Mouse (Mus musculus): Measurements from ENCODE around the gene Ezh1.

Gene Ezh1

DNA sequence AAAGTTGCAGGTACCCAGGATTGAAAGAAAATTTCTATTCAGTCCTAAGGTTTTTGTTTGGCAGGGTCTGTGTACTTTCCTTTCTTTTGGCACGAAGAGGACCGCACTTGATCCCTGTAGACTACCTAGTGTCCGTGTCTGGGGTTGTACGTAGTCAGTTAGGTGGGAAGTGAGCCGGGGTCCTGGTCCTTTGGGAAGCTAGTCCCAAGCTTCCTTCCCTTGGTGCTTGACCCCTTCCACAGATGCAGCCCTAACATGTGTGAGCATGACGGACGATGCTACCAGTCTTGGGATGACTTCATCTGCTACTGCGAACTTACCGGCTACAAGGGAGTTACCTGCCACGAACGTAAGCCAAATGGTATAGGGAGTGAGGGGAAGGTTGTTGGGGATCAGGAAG lies 44.3 kb downstream of the Ezh1 start:
- DNase-seq (ENCODE audit: low read depth, low spot score) = no peak

DNA sequence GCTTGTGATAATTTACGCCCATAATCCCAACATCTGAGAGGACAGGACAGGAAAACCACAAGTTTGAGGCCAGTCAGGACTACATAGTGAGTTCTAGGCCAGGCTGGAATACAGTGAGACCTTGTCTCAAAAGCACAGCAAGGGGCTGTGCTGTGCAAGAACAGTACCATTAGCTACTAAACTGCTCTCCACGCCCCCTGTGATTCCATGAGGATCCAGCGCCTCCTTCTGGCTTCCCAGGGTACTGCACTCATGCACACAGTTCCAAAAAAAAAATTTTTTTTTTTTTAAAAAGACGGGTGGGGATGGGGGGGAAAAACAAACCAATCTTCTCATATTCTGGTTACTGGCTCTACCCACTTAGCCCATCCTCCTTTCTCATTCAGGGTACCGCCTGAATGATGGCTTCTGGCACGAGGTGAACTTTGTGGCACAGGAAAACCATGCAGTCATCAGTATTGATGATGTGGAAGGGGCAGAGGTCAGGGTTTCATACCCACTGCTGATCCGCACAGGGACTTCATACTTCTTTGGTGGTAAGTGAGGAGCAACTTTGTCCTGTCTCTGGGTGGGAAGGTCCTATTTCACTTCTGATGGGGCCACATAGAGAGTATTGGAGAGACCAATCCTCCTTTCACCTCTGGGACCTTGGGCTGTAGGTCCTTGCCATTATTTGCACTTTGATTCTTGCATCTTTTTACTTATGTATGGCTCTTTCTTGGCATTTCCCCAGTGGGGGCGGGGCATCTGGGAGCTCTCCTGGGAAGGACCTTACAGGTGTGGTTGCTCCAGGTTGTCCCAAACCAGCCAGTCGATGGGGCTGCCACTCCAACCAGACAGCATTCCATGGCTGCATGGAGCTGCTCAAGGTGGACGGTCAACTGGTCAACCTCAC lies 45.2 kb downstream of the Ezh1 start:
- no peak for DNase-seq (ENCODE audit: low read depth, low spot score)

DNA sequence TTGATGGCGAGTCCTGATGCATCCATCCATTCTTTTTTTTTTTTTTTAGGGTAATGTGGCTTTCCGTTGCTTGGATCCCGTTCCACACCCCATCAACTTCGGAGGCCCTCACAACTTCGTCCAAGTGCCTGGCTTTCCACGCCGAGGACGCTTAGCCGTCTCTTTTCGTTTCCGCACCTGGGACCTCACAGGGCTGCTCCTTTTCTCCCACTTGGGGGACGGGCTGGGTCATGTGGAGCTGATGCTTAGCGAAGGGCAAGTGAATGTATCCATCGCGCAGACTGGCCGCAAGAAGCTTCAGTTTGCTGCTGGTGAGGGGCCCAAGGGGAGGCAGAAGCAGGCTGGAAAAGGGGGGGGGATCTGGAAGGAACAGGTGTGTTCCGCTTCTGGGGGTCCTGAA lies 46.0 kb downstream of the Ezh1 start:
- no peak for DNase-seq (ENCODE audit: low read depth, low spot score)

DNA sequence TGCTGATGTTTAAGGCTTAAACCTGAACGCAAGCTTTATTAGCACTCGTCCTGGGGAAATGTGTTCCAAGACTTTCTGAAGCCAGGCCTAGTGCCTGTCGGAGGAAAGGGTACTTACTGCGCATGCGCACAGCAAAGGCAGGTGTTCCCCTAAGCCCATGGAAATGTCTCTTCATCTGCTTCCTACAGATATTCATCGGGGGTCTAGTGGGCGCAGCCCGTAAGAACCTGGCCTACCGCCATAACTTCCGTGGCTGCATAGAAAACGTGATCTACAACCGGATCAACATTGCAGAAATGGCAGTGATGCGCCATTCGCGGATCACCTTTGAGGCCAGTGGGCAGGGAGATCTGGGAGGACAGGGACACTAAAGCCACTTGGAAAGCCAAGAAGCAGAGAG lies 47.0 kb downstream of the Ezh1 start:
- DNase-seq (ENCODE audit: low read depth, low spot score) = no peak

DNA sequence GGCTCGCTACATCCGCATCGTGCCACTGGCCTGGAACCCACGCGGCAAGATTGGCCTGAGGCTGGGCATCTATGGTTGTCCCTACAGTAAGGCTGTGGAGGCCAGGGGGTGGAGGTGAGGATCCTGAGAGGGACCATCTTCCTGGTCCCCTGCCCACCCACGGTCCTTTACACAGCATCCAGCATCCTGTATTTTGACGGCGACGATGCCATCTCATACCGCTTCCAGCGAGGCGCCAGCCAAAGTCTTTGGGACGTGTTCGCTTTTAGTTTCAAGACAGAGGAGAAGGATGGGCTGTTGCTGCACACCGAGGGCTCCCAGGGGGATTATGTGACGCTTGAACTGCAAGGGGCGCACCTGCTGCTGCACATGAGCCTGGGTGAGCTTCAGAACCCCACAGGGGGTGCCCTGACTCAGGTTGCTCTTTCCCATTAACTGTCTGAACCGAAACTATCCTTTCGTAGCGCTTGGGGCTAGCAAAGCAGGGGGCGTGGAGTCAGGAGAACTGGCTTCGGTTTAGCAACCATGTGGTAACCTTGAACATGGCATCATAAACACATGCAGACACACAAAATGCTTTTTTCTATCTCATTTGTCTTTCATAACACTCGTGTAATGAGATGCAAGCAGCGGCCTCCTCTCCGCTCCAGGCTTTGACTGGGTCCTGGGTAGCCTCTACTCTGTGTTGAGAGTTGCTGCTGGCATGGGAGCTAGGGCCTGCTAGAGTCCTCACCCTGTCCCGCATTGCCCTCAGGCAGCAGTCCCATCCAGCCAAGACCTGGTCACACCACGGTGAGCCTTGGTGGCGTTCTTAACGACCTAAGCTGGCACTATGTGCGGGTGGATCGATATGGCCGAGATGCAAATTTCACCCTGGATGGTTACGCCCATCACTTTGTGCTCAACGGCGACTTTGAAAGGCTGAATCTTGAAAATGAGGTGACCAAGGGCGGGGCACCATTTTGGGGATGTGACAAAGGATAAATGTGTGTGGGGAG lies 47.9 kb downstream of the Ezh1 start:
- peak; percentile 89 for DNase-seq (ENCODE audit: low read depth, low spot score)

DNA sequence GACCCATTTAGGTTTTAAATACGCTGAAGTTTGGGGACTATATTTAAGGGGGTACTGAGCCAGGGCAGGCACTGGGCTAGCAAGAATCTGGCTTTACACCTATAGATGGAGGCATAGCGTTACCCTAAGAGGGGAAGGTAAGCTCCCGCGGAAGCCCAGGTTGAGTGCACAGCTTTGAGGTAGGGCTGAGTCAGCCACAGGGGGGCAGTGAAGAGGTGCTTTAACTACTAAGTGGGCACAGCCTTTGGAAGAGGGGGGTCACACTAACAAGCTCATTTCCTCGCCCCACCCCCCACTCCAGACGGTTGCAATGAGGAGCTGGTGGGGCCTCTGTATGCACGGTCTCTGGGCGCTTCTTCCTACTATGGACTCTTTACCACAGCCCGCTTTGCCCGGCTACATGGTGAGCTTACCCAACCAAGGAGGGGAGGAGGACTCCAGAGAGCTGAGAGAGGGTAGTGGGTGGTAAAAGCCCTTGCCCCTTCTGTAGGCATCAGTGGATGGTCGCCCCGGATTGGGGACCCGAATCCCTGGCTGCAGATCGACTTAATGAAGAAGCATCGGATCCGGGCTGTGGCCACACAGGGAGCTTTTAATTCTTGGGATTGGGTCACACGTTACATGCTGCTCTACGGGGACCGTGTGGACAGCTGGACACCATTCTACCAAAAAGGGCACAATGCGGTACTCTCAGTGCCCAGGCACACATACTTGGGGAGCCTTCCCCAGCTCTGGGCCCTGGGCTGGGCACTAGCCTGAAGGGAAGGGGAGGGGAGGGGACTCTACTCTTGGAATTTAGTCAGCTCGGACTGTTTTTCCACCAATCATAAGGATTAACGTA lies 49.1 kb downstream of the Ezh1 start:
- peak; percentile 95 for DNase-seq (ENCODE audit: low read depth, low spot score)

DNA sequence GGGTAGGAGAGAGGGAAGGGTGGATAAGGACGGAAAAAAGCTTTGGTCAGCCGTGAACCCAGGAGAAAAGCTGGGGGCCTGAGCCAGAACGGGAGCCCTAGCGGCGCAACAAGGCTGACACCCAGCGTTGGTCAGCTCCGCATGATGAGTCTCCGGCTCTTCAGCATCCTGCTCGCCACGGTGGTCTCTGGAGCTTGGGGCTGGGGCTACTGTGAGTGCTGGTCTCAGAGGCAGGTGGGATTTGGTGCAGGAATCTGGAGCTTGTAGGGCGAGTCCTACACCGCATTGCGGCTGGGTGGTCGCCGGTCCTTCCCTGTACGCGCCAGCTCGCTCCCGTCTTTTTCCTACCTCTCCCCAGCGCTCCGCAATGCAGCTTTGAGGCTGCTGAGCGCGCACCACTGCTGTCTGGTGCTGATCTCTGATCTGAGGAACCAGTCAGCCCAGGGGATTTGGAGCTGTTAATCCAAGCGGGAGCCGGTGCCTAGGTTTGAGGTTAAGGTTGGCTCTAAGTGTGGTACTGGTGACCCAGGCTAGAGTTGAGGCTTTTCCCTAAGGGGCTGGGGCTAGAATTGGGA lies 50.1 kb downstream of the Ezh1 start:
- DNase-seq (ENCODE audit: low read depth, low spot score) = peak; percentile 81

DNA sequence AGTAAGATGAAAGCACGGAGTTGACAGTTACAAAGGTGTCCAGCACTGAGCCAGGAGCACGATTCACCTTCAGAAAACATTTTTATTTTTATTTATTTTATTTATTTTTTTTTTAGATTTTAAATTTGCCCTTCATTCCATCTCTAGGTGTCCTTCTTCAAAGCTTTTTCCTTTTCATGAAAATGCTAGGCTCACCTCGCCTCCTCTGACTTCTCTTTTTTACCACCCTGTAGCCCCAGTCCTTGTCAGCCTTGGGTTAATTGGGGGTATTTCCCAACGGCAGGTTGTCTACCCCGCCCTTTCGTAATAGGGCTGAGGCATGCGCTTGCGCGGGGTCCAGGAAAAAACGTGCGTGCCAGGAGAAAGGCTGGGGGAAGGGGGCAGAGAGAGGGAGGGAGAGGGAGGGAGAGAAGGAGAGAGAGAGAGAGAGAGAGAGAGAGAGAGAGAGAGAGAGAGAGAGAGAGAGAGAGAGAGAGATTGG lies 50.6 kb downstream of the Ezh1 start:
- DNase-seq (ENCODE audit: low read depth, low spot score) = peak; percentile 89

DNA sequence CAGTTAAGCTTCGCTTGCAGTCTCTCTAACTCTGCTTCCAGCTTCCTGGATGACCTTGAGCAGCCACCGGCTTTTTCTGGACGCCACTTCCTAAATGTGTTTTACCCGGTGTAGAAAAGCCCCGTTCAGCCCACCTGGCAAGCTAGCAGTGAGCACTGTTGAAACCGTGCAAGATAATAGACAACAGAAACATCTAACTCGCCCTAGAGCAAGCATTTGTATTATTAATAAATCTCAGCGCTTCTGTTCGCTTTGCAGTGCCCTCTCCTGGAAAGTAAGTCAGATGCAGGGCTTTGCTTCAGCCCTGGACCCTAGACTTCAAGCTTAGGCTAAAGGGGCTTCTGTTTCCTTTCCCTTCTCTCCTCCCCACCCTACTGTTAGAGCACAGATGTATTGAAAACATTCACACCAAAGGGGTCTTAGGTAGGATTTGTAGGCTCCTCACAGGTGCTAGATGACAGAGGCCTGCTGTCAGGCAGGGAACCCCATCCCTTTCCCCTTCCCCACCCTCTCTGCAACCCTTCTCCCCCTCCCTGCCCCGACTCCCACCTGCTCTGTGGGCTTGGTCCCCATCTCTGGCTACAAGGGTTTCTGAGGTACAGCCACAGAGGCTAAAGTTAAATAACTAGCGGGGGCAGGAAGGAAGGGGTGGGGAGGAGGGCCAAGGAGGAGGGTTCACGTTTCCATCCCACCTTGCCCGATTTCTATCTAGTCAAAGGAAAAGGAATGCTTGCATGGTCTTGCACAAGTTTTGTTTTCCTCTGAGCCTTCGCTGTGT lies 51.2 kb downstream of the Ezh1 start, which contains the start of gene Ccr10:
Ccr10 (minus strand) TSS at position 593 of the 778 bp plus-strand sequence.
- peak; percentile 83 for DNase-seq (ENCODE audit: low read depth, low spot score)

DNA sequence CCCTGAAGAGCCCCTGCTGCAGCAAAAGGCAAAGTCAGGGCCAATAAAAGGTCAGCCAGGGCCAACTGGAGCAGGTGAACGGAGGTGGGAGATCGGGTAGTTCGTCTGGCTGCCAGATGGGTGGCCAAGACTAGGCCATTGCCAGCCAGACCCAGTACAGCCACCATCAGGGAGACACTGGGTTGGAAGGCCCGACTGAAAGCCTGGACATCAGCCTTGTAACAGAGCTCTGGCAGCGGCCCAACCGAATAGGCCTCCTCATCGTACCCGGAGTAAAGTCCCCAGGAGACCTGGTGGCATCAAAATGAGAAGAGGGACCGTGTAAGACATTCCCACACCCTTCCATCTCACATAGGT lies 51.9 kb downstream of the Ezh1 start:
- DNase-seq (ENCODE audit: low read depth, low spot score) = peak; percentile 65

DNA sequence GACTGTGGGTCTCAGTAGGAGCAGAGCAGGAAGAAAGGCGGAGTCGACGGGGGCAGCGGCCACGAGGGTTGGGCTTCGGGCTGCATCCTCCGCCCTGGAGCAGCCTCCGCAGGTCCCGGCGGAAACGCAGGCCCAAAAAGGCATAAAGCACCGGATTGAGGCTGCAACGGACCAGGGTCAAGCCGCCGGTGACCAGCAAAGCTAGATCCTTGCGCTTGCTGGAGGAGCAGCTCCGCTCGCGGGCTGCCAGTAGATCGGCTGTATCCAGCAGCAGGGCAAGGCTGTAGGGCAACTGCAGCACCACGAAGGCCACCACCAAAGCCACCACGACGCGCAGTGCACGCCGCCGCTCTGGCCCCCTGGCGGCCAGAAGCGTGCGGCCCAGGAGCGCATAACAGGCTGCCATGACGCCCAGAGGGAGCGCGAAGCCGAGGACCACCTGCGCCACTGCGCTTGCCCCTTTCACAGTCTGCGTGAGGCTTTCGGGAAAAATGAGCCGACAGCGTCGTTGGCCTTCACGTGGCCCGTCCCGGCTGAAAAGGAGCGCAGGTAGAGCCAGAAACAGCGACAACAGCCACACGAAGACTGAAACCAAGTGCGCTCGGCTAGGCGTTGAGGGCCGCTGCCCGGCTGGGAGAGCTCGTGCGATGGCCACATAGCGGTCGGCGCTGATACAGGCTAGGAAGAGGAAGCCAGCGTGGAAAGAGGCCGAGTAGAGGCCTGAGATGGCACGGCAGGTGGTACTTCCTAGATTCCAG lies 52.5 kb downstream of the Ezh1 start:
- DNase-seq (ENCODE audit: low read depth, low spot score) = peak; percentile 95

DNA sequence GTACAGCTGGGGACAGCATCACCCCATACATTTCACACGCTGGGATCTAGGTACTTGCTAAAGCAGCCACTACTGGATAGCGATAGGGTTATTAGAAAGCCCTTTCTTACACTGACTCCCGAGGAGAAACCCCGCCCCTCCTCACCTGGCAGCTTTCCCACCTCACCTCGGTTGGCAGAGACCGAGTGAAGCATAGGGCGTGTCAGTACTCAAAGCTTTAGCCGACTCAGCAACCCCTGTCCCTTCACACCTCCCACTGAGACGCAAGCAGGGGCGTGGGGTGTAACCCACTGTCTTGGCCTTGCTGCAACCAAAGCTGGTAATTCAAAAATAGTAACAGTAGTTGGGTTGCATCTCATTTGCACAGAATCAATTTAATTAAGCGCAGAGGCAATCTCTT lies 53.2 kb downstream of the Ezh1 start:
- DNase-seq (ENCODE audit: low read depth, low spot score) = no peak

DNA sequence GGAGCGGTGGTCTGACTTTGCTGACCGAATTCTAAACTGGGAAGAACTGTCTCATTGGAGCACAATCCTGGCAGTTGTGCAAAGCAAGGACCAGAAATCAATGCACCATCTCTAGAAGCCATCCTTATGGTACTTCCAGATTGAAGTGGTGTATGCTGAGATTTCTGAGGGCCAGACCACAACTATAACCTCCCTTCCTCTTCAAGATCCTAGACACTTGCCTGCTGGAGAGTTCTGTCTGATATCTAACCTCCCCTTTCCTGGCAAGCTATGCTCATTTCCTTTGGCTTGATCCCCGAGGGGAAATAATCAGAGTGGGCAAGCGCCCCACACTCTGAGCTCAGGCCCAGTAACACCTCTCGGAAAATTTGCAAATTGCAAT lies 53.8 kb downstream of the Ezh1 start:
- DNase-seq (ENCODE audit: low read depth, low spot score) = no peak

DNA sequence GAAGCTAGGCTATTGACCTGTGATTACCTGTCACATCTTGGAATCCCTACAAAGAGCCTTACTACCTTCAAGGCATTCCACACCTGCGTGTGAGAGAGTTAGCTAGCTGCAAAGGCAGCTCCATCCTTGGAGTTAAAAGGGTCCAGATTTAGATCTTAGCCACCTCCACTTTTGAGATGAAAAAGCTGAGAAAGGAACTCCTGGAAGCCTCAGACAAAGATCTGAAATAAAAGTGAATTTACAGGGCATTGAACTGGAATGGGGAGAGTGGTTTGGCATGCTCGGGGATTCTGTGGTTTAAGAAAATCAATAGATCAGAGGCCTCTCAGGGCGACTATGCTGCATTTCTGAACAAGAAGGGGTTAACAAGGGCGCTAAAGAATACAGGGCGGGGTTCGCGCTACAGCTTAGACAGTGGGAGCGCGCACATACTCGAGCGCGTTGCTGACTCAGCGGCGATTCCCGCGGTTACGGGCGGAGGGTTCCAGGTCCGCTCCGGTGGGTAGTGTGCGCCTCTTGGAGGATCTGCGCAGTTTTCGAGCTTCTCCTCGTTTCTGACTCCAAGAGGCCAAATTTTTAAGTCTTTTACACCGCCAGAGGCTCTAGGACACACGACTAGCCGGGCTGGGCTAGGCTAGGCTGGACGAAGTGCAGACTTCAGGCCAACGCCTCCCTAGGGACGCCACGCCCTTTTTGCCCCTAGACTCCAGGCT lies 54.4 kb downstream of the Ezh1 start:
- peak; percentile 92 for DNase-seq (ENCODE audit: low read depth, low spot score)

DNA sequence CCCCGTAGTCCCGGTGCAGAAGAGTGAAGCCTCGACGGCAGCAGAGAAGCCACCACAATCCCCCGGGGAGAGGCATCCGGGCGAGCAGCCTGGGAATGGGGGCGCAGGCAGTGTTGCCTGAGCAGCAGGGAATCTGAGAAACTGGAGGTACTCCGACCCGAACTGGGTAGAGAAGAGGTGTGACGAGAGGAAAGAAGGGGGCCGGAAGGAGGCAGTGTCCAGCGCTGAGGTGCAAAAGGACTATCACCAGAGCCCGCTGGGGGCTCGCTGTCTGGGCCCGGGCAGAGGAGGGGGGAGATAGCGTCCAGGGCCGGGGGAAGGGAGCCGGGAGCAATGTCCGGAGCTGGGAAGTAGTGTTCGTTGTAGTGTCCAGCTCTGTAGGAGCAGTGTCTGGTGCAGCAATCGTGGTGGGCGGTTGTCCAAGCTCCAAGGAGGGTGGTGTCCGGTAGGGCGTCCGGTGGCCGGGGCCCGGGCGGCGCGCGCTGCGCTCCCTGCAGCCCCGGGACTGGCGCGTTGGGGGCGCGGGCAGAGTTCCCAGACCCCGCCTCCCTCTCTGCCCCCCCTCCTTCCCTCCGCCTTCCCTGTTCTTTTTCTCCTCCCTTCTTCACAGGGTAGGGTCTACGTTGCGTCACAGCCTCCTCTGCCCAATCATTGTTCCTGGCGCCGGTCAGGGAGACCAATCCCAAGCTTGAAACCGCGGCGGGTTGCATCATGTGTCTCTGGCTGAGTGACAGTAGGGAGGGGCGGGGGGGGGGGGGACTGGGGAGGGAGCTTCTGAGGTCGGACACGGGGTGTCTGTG lies 55.3 kb downstream of the Ezh1 start, which contains the start of gene Plekhh3:
Plekhh3 (minus strand) TSS at position 541 of the 800 bp plus-strand sequence.
- DNase-seq (ENCODE audit: low read depth, low spot score) = peak; percentile 98

DNA sequence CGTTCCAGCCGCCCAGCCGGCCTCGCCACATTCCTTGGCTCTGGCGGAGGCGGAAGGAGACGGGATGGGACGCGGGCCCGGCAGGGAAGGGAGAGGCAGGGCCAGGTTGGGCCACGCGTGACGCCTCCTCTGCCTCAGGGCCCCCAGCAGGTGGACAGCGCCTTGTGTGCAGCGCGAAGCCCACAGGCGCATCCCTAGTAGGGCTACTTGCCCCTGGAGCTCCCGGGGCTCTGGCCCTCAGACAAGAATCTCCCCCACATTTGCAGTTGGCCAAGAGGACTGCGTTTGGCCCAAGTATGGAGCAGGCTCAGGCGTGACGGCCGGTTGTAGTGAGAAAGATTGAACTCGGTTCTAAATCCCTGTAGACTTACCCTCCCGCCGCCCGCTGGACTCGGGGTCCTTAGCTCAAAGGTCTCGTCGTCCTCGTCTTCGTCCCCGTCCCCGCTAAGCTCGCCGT lies 55.9 kb downstream of the Ezh1 start, which contains the start of gene Cntnap1:
Cntnap1 (plus strand) TSS at position 170 of the 457 bp plus-strand sequence.
- DNase-seq (ENCODE audit: low read depth, low spot score) = no peak

DNA sequence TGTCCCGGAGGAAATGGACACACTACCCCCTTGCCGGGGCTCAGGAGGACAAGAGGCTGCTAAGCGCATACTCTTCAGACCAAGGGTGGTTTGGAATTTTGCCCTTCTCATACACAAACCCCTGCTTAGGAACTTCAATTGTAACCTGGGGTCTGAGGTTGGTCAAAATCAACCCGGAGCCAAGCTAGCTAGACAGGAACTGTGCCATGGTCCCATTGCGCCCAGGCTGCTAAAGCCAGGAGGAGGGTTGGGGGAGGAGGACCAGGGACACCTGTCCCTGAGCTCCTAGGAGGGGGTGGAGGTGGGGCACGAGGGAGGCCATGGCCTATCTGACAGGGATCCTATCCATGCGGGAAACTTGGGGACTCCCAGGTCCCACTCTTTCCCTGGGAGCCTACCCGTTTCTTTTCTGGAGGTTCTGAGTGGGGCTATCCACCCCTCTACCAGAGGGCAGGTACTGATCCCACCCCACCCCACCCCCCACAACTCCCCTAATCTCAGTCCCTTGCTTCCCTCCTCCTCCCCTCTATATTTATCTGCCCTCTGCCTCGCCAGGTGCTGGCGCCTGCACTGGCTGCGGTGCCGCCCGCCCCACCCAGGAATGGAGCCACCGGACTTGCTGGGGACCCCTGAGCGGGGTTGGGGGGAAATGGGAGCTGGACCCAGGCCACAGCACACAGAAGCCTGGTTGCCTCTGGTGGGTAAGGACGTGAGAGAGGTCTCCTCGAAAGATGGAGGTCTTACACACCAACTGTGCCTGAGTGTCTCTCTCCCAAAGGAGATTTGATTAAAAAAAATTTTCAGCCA lies 56.8 kb downstream of the Ezh1 start:
- DNase-seq (ENCODE audit: low read depth, low spot score) = no peak

Measured in A20 (cell line).